ENCODE assay signal across 35 mouse cellular contexts in the genomic region with DNA sequence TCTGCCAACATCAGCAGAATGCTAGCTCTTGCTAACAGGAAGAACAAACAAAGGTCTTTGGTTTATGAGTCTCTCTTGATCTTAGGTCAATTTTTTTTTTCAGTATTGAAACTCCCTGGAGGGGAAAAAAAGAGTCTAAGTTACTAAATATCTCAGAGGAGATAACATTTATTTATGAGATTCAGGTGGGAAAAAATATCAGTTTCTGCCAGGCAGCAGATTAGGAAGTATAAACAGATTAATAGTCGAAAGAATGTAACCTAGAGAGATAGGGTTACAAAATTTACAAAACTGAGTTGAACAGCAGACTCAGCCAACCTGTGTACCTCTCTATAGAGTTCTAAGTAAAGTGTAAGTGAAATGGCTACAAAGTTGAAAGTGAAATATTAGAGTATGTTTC.
"Had no signal": no experiment of that assay in that cellular context is flagged by ENCODE, and none has a peak within 500 bp of the region (broad histone marks: within the 10 kb centered on the region; RNA-seq: fewer than 3 reads in every experiment).

No protein-coding gene starts in this region.

- H3K27ac ChIP-seq: heart, embryonic 10.5 days; heart, embryonic 13.5 days; heart, embryonic 15.5 days; hindbrain, embryonic 10.5 days; hindbrain, embryonic 12.5 days; hindbrain, embryonic 13.5 days; hindbrain, embryonic 14.5 days; hindbrain, embryonic 15.5 days; hindbrain, postnatal 0 days; intestine, embryonic 15.5 days; kidney, embryonic 15.5 days; kidney, postnatal 0 days; layer of hippocampus, adult 2 months had no signal

- ATAC-seq: hindbrain, embryonic 16.5 days; hindbrain, postnatal 0 days; inflammation-experienced regulatory T-cells, adult 6 months; intestine, embryonic 15.5 days; intestine, embryonic 16.5 days; intestine, postnatal 0 days had no signal

- DNase-seq: heart, postnatal 10 days; heart, postnatal 14 days; heart, postnatal 36 days; heart, postnatal 4 days; kidney, adult 11 months; kidney, adult 18-20 months; kidney, adult 2 months; kidney, adult 8-10 months; kidney, adult 9 months; kidney, postnatal 10 days; kidney, postnatal 14 days; kidney, postnatal 25 days; kidney, postnatal 36 days; kidney, postnatal 4 days; layer of hippocampus, adult 9-11 months; layer of hippocampus, postnatal 36 days had no signal

- H3K9me3 ChIP-seq: heart, embryonic 10.5 days; heart, embryonic 12.5 days; heart, embryonic 13.5 days; heart, embryonic 15.5 days; hindbrain, embryonic 12.5 days; hindbrain, embryonic 13.5 days; hindbrain, embryonic 15.5 days; intestine, embryonic 15.5 days; kidney, embryonic 15.5 days had no signal

- H3K9ac ChIP-seq: heart, embryonic 12.5 days; heart, embryonic 13.5 days; heart, embryonic 15.5 days; hindbrain, embryonic 12.5 days; hindbrain, embryonic 13.5 days; hindbrain, embryonic 14.5 days; hindbrain, embryonic 15.5 days; intestine, embryonic 15.5 days; kidney, embryonic 15.5 days had no signal

- H3K4me2 ChIP-seq: heart, embryonic 11.5 days; heart, embryonic 12.5 days; heart, embryonic 13.5 days; heart, embryonic 15.5 days; hindbrain, embryonic 12.5 days; hindbrain, embryonic 13.5 days; hindbrain, embryonic 14.5 days; hindbrain, embryonic 15.5 days; intestine, embryonic 15.5 days; kidney, embryonic 15.5 days had no signal

- H3K4me1 ChIP-seq: heart, embryonic 10.5 days; heart, embryonic 12.5 days; heart, embryonic 13.5 days; heart, embryonic 15.5 days; hindbrain, embryonic 10.5 days; hindbrain, embryonic 12.5 days; hindbrain, embryonic 13.5 days; hindbrain, embryonic 15.5 days; intestine, embryonic 15.5 days; kidney, embryonic 15.5 days had no signal

- H3K4me3 ChIP-seq: heart, embryonic 10.5 days; heart, embryonic 12.5 days; heart, embryonic 13.5 days; heart, embryonic 15.5 days; hindbrain, embryonic 10.5 days; hindbrain, embryonic 12.5 days; hindbrain, embryonic 13.5 days; hindbrain, embryonic 15.5 days; intestine, embryonic 15.5 days; kidney, embryonic 15.5 days; layer of hippocampus, adult 2 months had no signal

- H3K27me3 ChIP-seq: heart, embryonic 12.5 days; heart, embryonic 13.5 days; heart, embryonic 15.5 days; hindbrain, embryonic 12.5 days; hindbrain, embryonic 13.5 days; hindbrain, embryonic 15.5 days; intestine, embryonic 15.5 days; kidney, embryonic 15.5 days had no signal

- H3K36me3 ChIP-seq: intestine, embryonic 15.5 days had no signal
